Mouse (Mus musculus): ENCODE data around the gene Tubg2. TPM values are rescaled to one million over a fixed set of nuclear protein-coding genes. Genes with fewer than 3 reads are reported as not detected.

The Tubg2 gene
- polyA plus RNA-seq, 1 experiment from 2014 or later: 0.12 TPM

DNA sequence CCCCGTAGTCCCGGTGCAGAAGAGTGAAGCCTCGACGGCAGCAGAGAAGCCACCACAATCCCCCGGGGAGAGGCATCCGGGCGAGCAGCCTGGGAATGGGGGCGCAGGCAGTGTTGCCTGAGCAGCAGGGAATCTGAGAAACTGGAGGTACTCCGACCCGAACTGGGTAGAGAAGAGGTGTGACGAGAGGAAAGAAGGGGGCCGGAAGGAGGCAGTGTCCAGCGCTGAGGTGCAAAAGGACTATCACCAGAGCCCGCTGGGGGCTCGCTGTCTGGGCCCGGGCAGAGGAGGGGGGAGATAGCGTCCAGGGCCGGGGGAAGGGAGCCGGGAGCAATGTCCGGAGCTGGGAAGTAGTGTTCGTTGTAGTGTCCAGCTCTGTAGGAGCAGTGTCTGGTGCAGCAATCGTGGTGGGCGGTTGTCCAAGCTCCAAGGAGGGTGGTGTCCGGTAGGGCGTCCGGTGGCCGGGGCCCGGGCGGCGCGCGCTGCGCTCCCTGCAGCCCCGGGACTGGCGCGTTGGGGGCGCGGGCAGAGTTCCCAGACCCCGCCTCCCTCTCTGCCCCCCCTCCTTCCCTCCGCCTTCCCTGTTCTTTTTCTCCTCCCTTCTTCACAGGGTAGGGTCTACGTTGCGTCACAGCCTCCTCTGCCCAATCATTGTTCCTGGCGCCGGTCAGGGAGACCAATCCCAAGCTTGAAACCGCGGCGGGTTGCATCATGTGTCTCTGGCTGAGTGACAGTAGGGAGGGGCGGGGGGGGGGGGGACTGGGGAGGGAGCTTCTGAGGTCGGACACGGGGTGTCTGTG is 15.3 kb downstream of the Tubg2 start, which contains the start of gene Plekhh3:
Plekhh3 (minus strand) TSS at position 541 of the 800 bp plus-strand sequence.
- H3K36me3 ChIP-seq (replicated peaks; ENCODE audit: insufficient read depth, low read length): peaks cover 10% of the 10 kb centered on the region
- peak within 1 kb of the TSS; percentile 63 for H3K4me3 ChIP-seq (ENCODE audit: low read depth, low read length)
- peaks cover 48% of the 10 kb centered on the region for H3K4me1 ChIP-seq (ENCODE audit: insufficient read depth)
- DNase-seq (peak; percentile 89), ATAC-seq (peak; percentile 89)
- WGBS (ENCODE audit: insufficient replicate concordance): 1% methylated on average over 47 of the region's 50 CpGs
- TF ChIP-seq EP300 (IDR thresholded peaks at IDR 0.05; ENCODE audit: low read depth) (no peak), CTCF (IDR thresholded peaks at IDR 0.05; ENCODE audit: low read depth) (peak; percentile 14; the same call in 1 of the 2 replicates)
- H3K9me3 ChIP-seq (ENCODE audit: low read length): no peaks in the 10 kb centered on the region
- H3K27ac ChIP-seq (ENCODE audit: low read depth): peak within 1 kb of the TSS; percentile 63
- H3K27me3 ChIP-seq (ENCODE audit: insufficient read depth, low read length): peaks cover 95% of the 10 kb centered on the region
- H3K9ac ChIP-seq (replicated peaks): peak within 1 kb of the TSS; percentile 62
- H3K4me2 ChIP-seq (ENCODE audit: low read depth, low read length): peak within 1 kb of the TSS; percentile 82

DNA sequence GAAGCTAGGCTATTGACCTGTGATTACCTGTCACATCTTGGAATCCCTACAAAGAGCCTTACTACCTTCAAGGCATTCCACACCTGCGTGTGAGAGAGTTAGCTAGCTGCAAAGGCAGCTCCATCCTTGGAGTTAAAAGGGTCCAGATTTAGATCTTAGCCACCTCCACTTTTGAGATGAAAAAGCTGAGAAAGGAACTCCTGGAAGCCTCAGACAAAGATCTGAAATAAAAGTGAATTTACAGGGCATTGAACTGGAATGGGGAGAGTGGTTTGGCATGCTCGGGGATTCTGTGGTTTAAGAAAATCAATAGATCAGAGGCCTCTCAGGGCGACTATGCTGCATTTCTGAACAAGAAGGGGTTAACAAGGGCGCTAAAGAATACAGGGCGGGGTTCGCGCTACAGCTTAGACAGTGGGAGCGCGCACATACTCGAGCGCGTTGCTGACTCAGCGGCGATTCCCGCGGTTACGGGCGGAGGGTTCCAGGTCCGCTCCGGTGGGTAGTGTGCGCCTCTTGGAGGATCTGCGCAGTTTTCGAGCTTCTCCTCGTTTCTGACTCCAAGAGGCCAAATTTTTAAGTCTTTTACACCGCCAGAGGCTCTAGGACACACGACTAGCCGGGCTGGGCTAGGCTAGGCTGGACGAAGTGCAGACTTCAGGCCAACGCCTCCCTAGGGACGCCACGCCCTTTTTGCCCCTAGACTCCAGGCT is 16.2 kb downstream of the Tubg2 start:
- peaks cover 95% of the 10 kb centered on the region for H3K27me3 ChIP-seq (ENCODE audit: insufficient read depth, low read length)
- H3K4me3 ChIP-seq (ENCODE audit: low read depth, low read length): peak overlapping the region; percentile 63
- peak overlapping the region; percentile 54 for H3K9ac ChIP-seq (replicated peaks)
- no peaks in the 10 kb centered on the region for H3K9me3 ChIP-seq (ENCODE audit: low read length)
- peaks cover 54% of the 10 kb centered on the region for H3K4me1 ChIP-seq (ENCODE audit: insufficient read depth)
- ATAC-seq: peak; percentile 35
- peak overlapping the region; percentile 82 for H3K4me2 ChIP-seq (ENCODE audit: low read depth, low read length)
- H3K27ac ChIP-seq (ENCODE audit: low read depth): peak overlapping the region; percentile 35; the same call in 1 of the 2 replicates
- TF ChIP-seq EP300 (IDR thresholded peaks at IDR 0.05; ENCODE audit: low read depth) (no peak), CTCF (IDR thresholded peaks at IDR 0.05; ENCODE audit: low read depth) (no peak)
- peaks cover 6% of the 10 kb centered on the region; the same call in 1 of the 2 replicates for H3K36me3 ChIP-seq (replicated peaks; ENCODE audit: insufficient read depth, low read length)
- WGBS (ENCODE audit: insufficient replicate concordance): under 1% methylated on average over 31 of the region's 31 CpGs
- no peak for DNase-seq

DNA sequence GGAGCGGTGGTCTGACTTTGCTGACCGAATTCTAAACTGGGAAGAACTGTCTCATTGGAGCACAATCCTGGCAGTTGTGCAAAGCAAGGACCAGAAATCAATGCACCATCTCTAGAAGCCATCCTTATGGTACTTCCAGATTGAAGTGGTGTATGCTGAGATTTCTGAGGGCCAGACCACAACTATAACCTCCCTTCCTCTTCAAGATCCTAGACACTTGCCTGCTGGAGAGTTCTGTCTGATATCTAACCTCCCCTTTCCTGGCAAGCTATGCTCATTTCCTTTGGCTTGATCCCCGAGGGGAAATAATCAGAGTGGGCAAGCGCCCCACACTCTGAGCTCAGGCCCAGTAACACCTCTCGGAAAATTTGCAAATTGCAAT is 16.7 kb downstream of the Tubg2 start:
- Histone ChIP-seq H3K4me1 (ENCODE audit: insufficient read depth) (peaks cover 54% of the 10 kb centered on the region), H3K4me2 (ENCODE audit: low read depth, low read length) (peak overlapping the region; percentile 82), H3K36me3 (replicated peaks; ENCODE audit: insufficient read depth, low read length) (0 out of 2 replicates have a peak, but pooled peaks cover 4% of the 10 kb centered on the region), H3K4me3 (ENCODE audit: low read depth, low read length) (peak overlapping the region; percentile 63), H3K27ac (ENCODE audit: low read depth) (peak overlapping the region; percentile 35; the same call in 1 of the 2 replicates), H3K9ac (replicated peaks) (peak overlapping the region; percentile 54), H3K27me3 (ENCODE audit: insufficient read depth, low read length) (peaks cover 95% of the 10 kb centered on the region), H3K9me3 (ENCODE audit: low read length) (no peaks in the 10 kb centered on the region)
- no peak for ATAC-seq
- no peak for DNase-seq
- 10% methylated on average over 5 of the region's 5 CpGs for WGBS (ENCODE audit: insufficient replicate concordance)
- TF ChIP-seq CTCF (IDR thresholded peaks at IDR 0.05; ENCODE audit: low read depth): no peak
- TF ChIP-seq EP300 (IDR thresholded peaks at IDR 0.05; ENCODE audit: low read depth): no peak

DNA sequence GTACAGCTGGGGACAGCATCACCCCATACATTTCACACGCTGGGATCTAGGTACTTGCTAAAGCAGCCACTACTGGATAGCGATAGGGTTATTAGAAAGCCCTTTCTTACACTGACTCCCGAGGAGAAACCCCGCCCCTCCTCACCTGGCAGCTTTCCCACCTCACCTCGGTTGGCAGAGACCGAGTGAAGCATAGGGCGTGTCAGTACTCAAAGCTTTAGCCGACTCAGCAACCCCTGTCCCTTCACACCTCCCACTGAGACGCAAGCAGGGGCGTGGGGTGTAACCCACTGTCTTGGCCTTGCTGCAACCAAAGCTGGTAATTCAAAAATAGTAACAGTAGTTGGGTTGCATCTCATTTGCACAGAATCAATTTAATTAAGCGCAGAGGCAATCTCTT is 17.4 kb downstream of the Tubg2 start:
- peak overlapping the region; percentile 40; the same call in 1 of the 2 replicates for H3K4me3 ChIP-seq (ENCODE audit: low read depth, low read length)
- ATAC-seq: no peak
- TF ChIP-seq CTCF (IDR thresholded peaks at IDR 0.05; ENCODE audit: low read depth) (no peak), EP300 (IDR thresholded peaks at IDR 0.05; ENCODE audit: low read depth) (no peak)
- H3K27me3 ChIP-seq (ENCODE audit: insufficient read depth, low read length): peaks cover 95% of the 10 kb centered on the region
- H3K4me2 ChIP-seq (ENCODE audit: low read depth, low read length): peak overlapping the region; percentile 72
- H3K4me1 ChIP-seq (ENCODE audit: insufficient read depth): peaks cover 51% of the 10 kb centered on the region
- no peak for DNase-seq
- H3K27ac ChIP-seq (ENCODE audit: low read depth): peak overlapping the region; percentile 48; the same call in 1 of the 2 replicates
- H3K9me3 ChIP-seq (ENCODE audit: low read length): no peaks in the 10 kb centered on the region
- 7% methylated on average over 11 of the region's 11 CpGs for WGBS (ENCODE audit: insufficient replicate concordance)
- no peaks in the 10 kb centered on the region for H3K36me3 ChIP-seq (replicated peaks; ENCODE audit: insufficient read depth, low read length)
- no peak overlapping the region for H3K9ac ChIP-seq (replicated peaks)

DNA sequence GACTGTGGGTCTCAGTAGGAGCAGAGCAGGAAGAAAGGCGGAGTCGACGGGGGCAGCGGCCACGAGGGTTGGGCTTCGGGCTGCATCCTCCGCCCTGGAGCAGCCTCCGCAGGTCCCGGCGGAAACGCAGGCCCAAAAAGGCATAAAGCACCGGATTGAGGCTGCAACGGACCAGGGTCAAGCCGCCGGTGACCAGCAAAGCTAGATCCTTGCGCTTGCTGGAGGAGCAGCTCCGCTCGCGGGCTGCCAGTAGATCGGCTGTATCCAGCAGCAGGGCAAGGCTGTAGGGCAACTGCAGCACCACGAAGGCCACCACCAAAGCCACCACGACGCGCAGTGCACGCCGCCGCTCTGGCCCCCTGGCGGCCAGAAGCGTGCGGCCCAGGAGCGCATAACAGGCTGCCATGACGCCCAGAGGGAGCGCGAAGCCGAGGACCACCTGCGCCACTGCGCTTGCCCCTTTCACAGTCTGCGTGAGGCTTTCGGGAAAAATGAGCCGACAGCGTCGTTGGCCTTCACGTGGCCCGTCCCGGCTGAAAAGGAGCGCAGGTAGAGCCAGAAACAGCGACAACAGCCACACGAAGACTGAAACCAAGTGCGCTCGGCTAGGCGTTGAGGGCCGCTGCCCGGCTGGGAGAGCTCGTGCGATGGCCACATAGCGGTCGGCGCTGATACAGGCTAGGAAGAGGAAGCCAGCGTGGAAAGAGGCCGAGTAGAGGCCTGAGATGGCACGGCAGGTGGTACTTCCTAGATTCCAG is 18.1 kb downstream of the Tubg2 start:
- peak overlapping the region; percentile 72 for H3K4me2 ChIP-seq (ENCODE audit: low read depth, low read length)
- peak overlapping the region; percentile 40 for H3K4me3 ChIP-seq (ENCODE audit: low read depth, low read length)
- WGBS (ENCODE audit: insufficient replicate concordance): 2% methylated on average over 56 of the region's 61 CpGs
- H3K27me3 ChIP-seq (ENCODE audit: insufficient read depth, low read length): peaks cover 88% of the 10 kb centered on the region
- peaks cover 49% of the 10 kb centered on the region for H3K4me1 ChIP-seq (ENCODE audit: insufficient read depth)
- H3K9me3 ChIP-seq (ENCODE audit: low read length): no peaks in the 10 kb centered on the region
- peak; percentile 80 for DNase-seq
- peak; percentile 65 for ATAC-seq
- TF ChIP-seq CTCF (IDR thresholded peaks at IDR 0.05; ENCODE audit: low read depth) (peak; percentile 96), EP300 (IDR thresholded peaks at IDR 0.05; ENCODE audit: low read depth) (no peak)
- H3K27ac ChIP-seq (ENCODE audit: low read depth): peak overlapping the region; percentile 48; the same call in 1 of the 2 replicates
- H3K9ac ChIP-seq (replicated peaks): peak overlapping the region; percentile 44; the same call in 1 of the 2 replicates
- no peaks in the 10 kb centered on the region for H3K36me3 ChIP-seq (replicated peaks; ENCODE audit: insufficient read depth, low read length)

All from liver, postnatal 0 days (tissue).